Mouse (Mus musculus) cerebellum, postnatal 25 days (tissue): ENCODE measurements at regions not wholly inside any gene's neighbourhood (a gene's known extent, or its start where the extent isn't known, plus 50 kb on each side); places are given as distances from the start of the nearest gene placed in this dataset.

Experiments
- DNase-seq, 2 experiments: peaks; one replicate each; pipeline ENCODE4 v3.0.0; 2021; ENCODE audit warnings: mixed read lengths in 2 of 2

GRCm38 (mm10) chr14:83088713-83089112, 1354.7 kb upstream of the Pcdh17 start:
- DNase-seq, result peak in 1 of 2 experiments; percentile 34
